ENCODE assay signal across 8 mouse cellular contexts in genomic region chr11:70237457-70238167, GRCm38 (mm10). TPM values are rescaled to one million over a fixed set of nuclear protein-coding genes. Genes with fewer than 3 reads are reported as not detected.
A peak's percentile ranks its signal among the peaks of the same experiment; 100 is the strongest.
DNase-seq lines count a peak whose midpoint lies in the region; ATAC-seq and TF ChIP-seq lines count a peak whose summit lies in the region.

Gene 0610010K14Rik, minus strand, starts transcription at chr11:70237914.

- peaks cover 3% of the 10 kb centered on the region; the same call in 1 of the 2 replicates for H3K4me1 ChIP-seq in bone marrow, adult 2 months (ENCODE audit: control insufficient read depth, insufficient read depth, low read length)
- H3K4me1 ChIP-seq in embryonic facial prominence, embryonic 15.5 days = peaks cover 55% of the 10 kb centered on the region
- H3K4me1 ChIP-seq in kidney, embryonic 15.5 days = peaks cover 57% of the 10 kb centered on the region

- H3K36me3 ChIP-seq in embryonic facial prominence, embryonic 15.5 days = peaks cover 12% of the 10 kb centered on the region; the same call in 1 of the 2 replicates
- peaks cover 17% of the 10 kb centered on the region for H3K36me3 ChIP-seq in kidney, embryonic 15.5 days

- peak; percentile 91 for TF ChIP-seq POLR2A in bone marrow, adult 2 months (IDR thresholded peaks at IDR 0.05; ENCODE audit: borderline replicate concordance, control insufficient read depth, low read depth, low read length)

- H3K9me3 ChIP-seq in embryonic facial prominence, embryonic 15.5 days (replicated peaks) = no peaks in the 10 kb centered on the region
- no peaks in the 10 kb centered on the region for H3K9me3 ChIP-seq in kidney, embryonic 15.5 days (replicated peaks)

- H3K4me2 ChIP-seq in embryonic facial prominence, embryonic 15.5 days (replicated peaks) = peak within 1 kb of the TSS; percentile 91
- H3K4me2 ChIP-seq in kidney, embryonic 15.5 days = peak within 1 kb of the TSS; percentile 92

- peak; percentile 95 for ATAC-seq in embryonic facial prominence, embryonic 15.5 days (ENCODE audit: insufficient number of reproducible peaks, low FRiP score, low TSS enrichment, low read depth)
- peak; percentile 92 for ATAC-seq in kidney, embryonic 15.5 days (replicated peaks; ENCODE audit: low FRiP score)
- ATAC-seq in monocyte, adult 5-6 weeks (replicated peaks; ENCODE audit: insufficient number of reproducible peaks, low FRiP score, low TSS enrichment, poor library complexity, severe bottlenecking) = peak; percentile 82

- peak within 1 kb of the TSS; percentile 79 for H3K9ac ChIP-seq in embryonic facial prominence, embryonic 15.5 days
- H3K9ac ChIP-seq in kidney, embryonic 15.5 days = peak within 1 kb of the TSS; percentile 86

- WGBS in bone marrow, adult 2 months = under 1% methylated on average over 69 of the region's 70 CpGs
- under 1% methylated on average over 62 of the region's 70 CpGs for WGBS in embryonic facial prominence, embryonic 15.5 days
- under 1% methylated on average over 70 of the region's 70 CpGs for WGBS in kidney, embryonic 15.5 days

- H3K27ac ChIP-seq in bone marrow, adult 2 months (ENCODE audit: control insufficient read depth, insufficient read depth, low read depth, low read length, poor library complexity) = peak within 1 kb of the TSS; percentile 96
- H3K27ac ChIP-seq in embryonic facial prominence, embryonic 15.5 days (replicated peaks) = peak within 1 kb of the TSS; percentile 95
- peak within 1 kb of the TSS; percentile 93 for H3K27ac ChIP-seq in kidney, embryonic 15.5 days

- H3K4me3 ChIP-seq in bone marrow, adult 2 months (replicated peaks; ENCODE audit: control insufficient read depth, low read depth, low read length) = peak within 1 kb of the TSS; percentile 89
- peak within 1 kb of the TSS; percentile 76 for H3K4me3 ChIP-seq in embryonic facial prominence, embryonic 15.5 days (replicated peaks)
- peak within 1 kb of the TSS; percentile 86 for H3K4me3 ChIP-seq in kidney, embryonic 15.5 days (replicated peaks)

- peak; percentile 98 for DNase-seq in 416B (ENCODE audit: low read depth)
- DNase-seq in heart, adult 9 months (ENCODE audit: low spot score in 2 of 2) = peak; percentile 98
- DNase-seq in liver = peak; percentile 98
- peak; percentile 98 to 99 for DNase-seq in spleen, postnatal 4 days (ENCODE audit: low spot score in 2 of 2)

- no peaks in the 10 kb centered on the region for H3K27me3 ChIP-seq in embryonic facial prominence, embryonic 15.5 days
- no peaks in the 10 kb centered on the region; the same call in 1 of the 2 replicates for H3K27me3 ChIP-seq in kidney, embryonic 15.5 days

- peak; percentile 66; the same call in 1 of the 2 replicates for TF ChIP-seq CTCF in bone marrow, adult 2 months (IDR thresholded peaks at IDR 0.05; ENCODE audit: control insufficient read depth, insufficient read depth, low read length)

RNA-seq across cellular contexts. Expression of gene 0610010K14Rik, which starts in this region (rescaled TPM):
- polyA plus RNA-seq in bone marrow, adult 2 months (2011; ENCODE audit: insufficient read depth, insufficient read length, low replicate concordance, missing spikeins) = 67.2 and 107 TPM in 2 replicates
- polyA plus RNA-seq in embryonic facial prominence, embryonic 15.5 days (2015; fragmentation: Nextera tagmentation; extraction: Ambion mirVana) = 157 and 177 TPM in 2 replicates
- polyA plus RNA-seq in kidney, embryonic 15.5 days (2015; fragmentation: Nextera tagmentation; extraction: Ambion mirVana) = 178 and 179 TPM in 2 replicates
- total RNA-seq in monocyte, adult 5-6 weeks (2017) = 8.1 to 28.1 TPM (median 18.3 TPM) in 3 replicates

Comparison
In these comparisons a context has a peak if more than half of its experiments do, and no peak if none do; other contexts are left out.
1. Peak in every context shown above with its lines: DNase-seq, ATAC-seq, H3K4me3 ChIP-seq and H3K27ac ChIP-seq.